ENCODE assay signal across 15 mouse cellular contexts in genomic region chr2:3664086-3664485, GRCm38 (mm10).
A peak's percentile ranks its signal among the peaks of the same experiment; 100 is the strongest.
DNase-seq lines count a peak whose midpoint lies in the region; ATAC-seq and TF ChIP-seq lines count a peak whose summit lies in the region.
"Had no signal": no experiment of that assay in that cellular context is flagged by ENCODE, and none has a peak within 500 bp of the region (broad histone marks: within the 10 kb centered on the region; RNA-seq: fewer than 3 reads in every experiment).

No protein-coding gene starts in this region.

- peaks cover 4% of the 10 kb centered on the region; the same call in 1 of the 2 replicates for H3K4me1 ChIP-seq in heart, postnatal 0 days (ENCODE audit: control insufficient read depth, insufficient read depth)
- H3K4me1 ChIP-seq in liver, postnatal 0 days (ENCODE audit: insufficient read depth) = peaks cover 10% of the 10 kb centered on the region
- H3K4me1 ChIP-seq: limb, embryonic 13.5 days had no signal

- no peaks in the 10 kb centered on the region for H3K36me3 ChIP-seq in heart, postnatal 0 days (replicated peaks; ENCODE audit: control insufficient read depth, insufficient read depth, low read length)
- H3K36me3 ChIP-seq in liver, postnatal 0 days (replicated peaks; ENCODE audit: insufficient read depth, low read length) = no peaks in the 10 kb centered on the region
- H3K36me3 ChIP-seq: heart, embryonic 12.5 days; limb, embryonic 13.5 days had no signal

- H3K4me3 ChIP-seq in heart, postnatal 0 days (ENCODE audit: low read depth, low read length) = no peak overlapping the region
- H3K4me3 ChIP-seq in liver, postnatal 0 days (ENCODE audit: low read depth, low read length) = no peak overlapping the region
- H3K4me3 ChIP-seq: heart, embryonic 12.5 days; limb, embryonic 13.5 days had no signal

- TF ChIP-seq EP300 in heart, postnatal 0 days (IDR thresholded peaks at IDR 0.05; ENCODE audit: low read depth) = no peak
- TF ChIP-seq EP300 in liver, postnatal 0 days (IDR thresholded peaks at IDR 0.05; ENCODE audit: low read depth) = peak; percentile 76

- no peak overlapping the region for H3K9ac ChIP-seq in heart, postnatal 0 days (replicated peaks; ENCODE audit: low read depth, low read length)
- H3K9ac ChIP-seq in liver, postnatal 0 days (replicated peaks) = no peak overlapping the region
- H3K9ac ChIP-seq: heart, embryonic 12.5 days; limb, embryonic 13.5 days had no signal

- no peaks in the 10 kb centered on the region for H3K9me3 ChIP-seq in heart, postnatal 0 days (replicated peaks; ENCODE audit: control insufficient read depth, low read length)
- H3K9me3 ChIP-seq in liver, postnatal 0 days (ENCODE audit: low read length) = no peaks in the 10 kb centered on the region
- H3K9me3 ChIP-seq: heart, embryonic 12.5 days; limb, embryonic 13.5 days had no signal

- ATAC-seq in heart, postnatal 0 days (ENCODE audit: insufficient read depth, low read depth) = no peak
- ATAC-seq in liver, postnatal 0 days = peak; percentile 79
- ATAC-seq: hindbrain, embryonic 16.5 days; Patski had no signal

- peak; percentile 10 for DNase-seq in heart, postnatal 0 days (ENCODE audit: low spot score)
- DNase-seq in heart, adult 18-20 months = no peak
- DNase-seq in CD4-positive helper T cell, adult 2 months (ENCODE audit: low read depth, low spot score) = peak; percentile 31
- peak; percentile 57 for DNase-seq in gonadal fat pad, adult 2 months (ENCODE audit: low read depth)
- peak; percentile 41 for DNase-seq in liver, postnatal 0 days
- no peak for DNase-seq in adrenal gland, postnatal 36 days
- DNase-seq in heart, postnatal 4 days = no peak
- no peak for DNase-seq in cerebellum, adult 9-11 months
- DNase-seq: cerebellum, postnatal 25 days; layer of hippocampus, postnatal 36 days; midbrain, embryonic 14.5 days had no signal

- H3K4me2 ChIP-seq in heart, postnatal 0 days (ENCODE audit: low read depth, low read length) = no peak overlapping the region
- no peak overlapping the region for H3K4me2 ChIP-seq in liver, postnatal 0 days (ENCODE audit: low read depth, low read length)
- H3K4me2 ChIP-seq: heart, embryonic 12.5 days; limb, embryonic 13.5 days had no signal

- H3K27me3 ChIP-seq in heart, postnatal 0 days (ENCODE audit: control insufficient read depth, insufficient read depth, low read length) = no peaks in the 10 kb centered on the region
- no peaks in the 10 kb centered on the region for H3K27me3 ChIP-seq in liver, postnatal 0 days (ENCODE audit: insufficient read depth, low read length)
- H3K27me3 ChIP-seq: heart, embryonic 12.5 days; limb, embryonic 13.5 days; Patski had no signal

- no peak for TF ChIP-seq CTCF in heart, postnatal 0 days (IDR thresholded peaks at IDR 0.05; ENCODE audit: low read depth)
- TF ChIP-seq CTCF in liver, postnatal 0 days (IDR thresholded peaks at IDR 0.05; ENCODE audit: low read depth) = no peak

- H3K27ac ChIP-seq in heart, postnatal 0 days (ENCODE audit: low read depth) = no peak overlapping the region
- peak overlapping the region; percentile 13 for H3K27ac ChIP-seq in liver, postnatal 0 days (ENCODE audit: low read depth)
- H3K27ac ChIP-seq: limb, embryonic 13.5 days had no signal

- 50% methylated on average over 6 of the region's 6 CpGs for WGBS in heart, postnatal 0 days
- WGBS in liver, postnatal 0 days (ENCODE audit: insufficient replicate concordance) = 18% methylated on average over 6 of the region's 6 CpGs

Comparison
In these comparisons a context has a peak if more than half of its experiments do, and no peak if none do; other contexts are left out.
1. DNase-seq: peak in heart, postnatal 0 days (single experiment), CD4-positive helper T cell, adult 2 months (single experiment), gonadal fat pad, adult 2 months (single experiment) and liver, postnatal 0 days (single experiment); none in heart, adult 18-20 months (0 of 2), adrenal gland, postnatal 36 days (0 of 2), heart, postnatal 4 days (single experiment) and cerebellum, adult 9-11 months (single experiment).